Mouse (Mus musculus) neural tube, embryonic 10.5 days (tissue): ENCODE measurements around the gene Acly.
A peak's percentile ranks its signal among the peaks of the same experiment; 100 is the strongest.

ENCODE experiments used
- DNase-seq: peaks from one replicate; pipeline ENCODE4 v3.0.0-alpha.2; 2017; ENCODE audit warnings: low spot score; ENCODE audit errors: extremely low spot score

Acly gene

GRCm38 (mm10) chr11:100510556-100510955 is 17.2 kb downstream of the Acly start:
- no peak for DNase-seq

- no peak for DNase-seq
These were observed 21.8 kb downstream of the Acly start for GRCm38 (mm10) chr11:100505997-100506396.

GRCm38 (mm10) chr11:100504990-100505660 is 22.7 kb downstream of the Acly start:
- no peak for DNase-seq

- DNase-seq = no peak
These were observed 26.5 kb downstream of the Acly start for GRCm38 (mm10) chr11:100501321-100501720.

- DNase-seq = no peak
These were observed 27.1 kb downstream of the Acly start for GRCm38 (mm10) chr11:100500651-100501050.

GRCm38 (mm10) chr11:100500241-100500640 is 27.6 kb downstream of the Acly start:
- DNase-seq = no peak

GRCm38 (mm10) chr11:100493771-100494170 is 34.0 kb downstream of the Acly start:
- no peak for DNase-seq

GRCm38 (mm10) chr11:100490951-100491350 is 36.8 kb downstream of the Acly start:
- no peak for DNase-seq

- no peak for DNase-seq
These were observed 41.8 kb downstream of the Acly start for GRCm38 (mm10) chr11:100485801-100486538.

GRCm38 (mm10) chr11:100484461-100484860 is 43.3 kb downstream of the Acly start:
- no peak for DNase-seq

GRCm38 (mm10) chr11:100479152-100479551 is 48.6 kb downstream of the Acly start:
- no peak for DNase-seq

GRCm38 (mm10) chr11:100476281-100476680 is 51.5 kb downstream of the Acly start:
- no peak for DNase-seq

GRCm38 (mm10) chr11:100472935-100473295 is 54.9 kb downstream of the Acly start:
- DNase-seq = no peak

GRCm38 (mm10) chr11:100472197-100472934 is 55.4 kb downstream of the Acly start, which contains the start of gene Klhl11:
Gene Klhl11, minus strand, starts transcription at chr11:100472741.
- peak; percentile 89 for DNase-seq

- no peak for DNase-seq
These were observed 56.2 kb downstream of the Acly start for GRCm38 (mm10) chr11:100471352-100472196.

GRCm38 (mm10) chr11:100465833-100466232 is 62.0 kb downstream of the Acly start:
- no peak for DNase-seq

GRCm38 (mm10) chr11:100465229-100465792 is 62.5 kb downstream of the Acly start:
- DNase-seq = no peak

GRCm38 (mm10) chr11:100462699-100463098 is 65.1 kb downstream of the Acly start:
- no peak for DNase-seq

- DNase-seq = no peak
These were observed 70.1 kb downstream of the Acly start for GRCm38 (mm10) chr11:100457711-100458110.

- DNase-seq = no peak
These were observed 70.6 kb downstream of the Acly start for GRCm38 (mm10) chr11:100457247-100457646.

- DNase-seq = no peak
These were observed 85.2 kb downstream of the Acly start for GRCm38 (mm10) chr11:100442625-100443024.
